Mouse (Mus musculus) regulatory T cell (primary cell): ENCODE measurements around the gene Tm4sf20.

Experiments
- in situ Hi-C: fragments of 300-600 bp; cut with MboI, MseI; formaldehyde crosslinking; loops from one replicate; pipeline ENCODE4 v1.15.1; 2025; ENCODE audit warnings: high pct_unique_total_duplicates

The Tm4sf20 gene

GRCm38 (mm10) chr1:82768269-82768668, at the start of gene Tm4sf20:
Gene Tm4sf20 (minus strand): TSS chr1:82768461.
- in situ Hi-C loops, result loop anchor here (25.0 kb wide), 2 partner anchors 944 to 1244 kb away; no protein-coding TSS in a partner anchor

DNA sequence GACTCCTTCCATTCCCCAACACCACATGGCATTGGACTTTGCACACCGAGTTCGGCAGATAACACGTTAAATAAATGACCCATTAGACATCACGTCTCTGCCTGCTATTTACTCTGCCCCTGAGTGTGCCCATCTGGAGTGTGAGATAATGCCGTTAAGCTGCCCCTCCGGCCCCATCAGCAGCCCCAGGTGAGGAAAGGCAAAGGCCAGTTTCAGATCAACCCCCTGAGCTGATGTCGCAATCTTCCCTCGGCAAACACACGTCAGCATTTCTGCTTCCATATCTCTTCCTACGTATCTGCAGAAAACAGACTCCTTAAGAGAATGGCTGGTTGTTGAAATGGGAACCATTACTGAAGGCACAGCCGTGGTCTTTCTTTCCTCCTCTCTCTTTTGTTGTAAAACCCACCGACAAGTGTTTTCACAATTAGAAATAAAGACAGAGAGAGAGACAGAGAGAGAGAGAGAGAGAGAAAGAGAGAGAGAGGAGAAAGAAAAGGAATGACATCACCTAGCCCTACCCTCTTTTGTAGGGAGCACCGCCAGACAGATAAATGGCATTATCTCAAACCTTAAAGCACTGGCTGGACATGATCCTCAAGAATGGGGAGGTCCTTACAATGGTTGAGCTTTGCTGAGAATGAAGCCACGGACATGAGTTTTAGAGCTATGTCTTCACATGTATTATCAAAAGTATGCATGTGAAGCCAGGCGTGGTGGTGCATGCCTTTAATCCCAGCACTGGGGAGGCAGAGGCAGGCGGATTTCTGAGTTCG, 47.9 kb upstream of the Tm4sf20 start:
- in situ Hi-C loops, result no loop called here

- in situ Hi-C loops, result no loop called here
Measured at GRCm38 (mm10) chr1:82811766-82812165, 43.5 kb upstream of the Tm4sf20 start.

GRCm38 (mm10) chr1:82808564-82808963, 40.3 kb upstream of the Tm4sf20 start:
- in situ Hi-C loops, result no loop called here

DNA sequence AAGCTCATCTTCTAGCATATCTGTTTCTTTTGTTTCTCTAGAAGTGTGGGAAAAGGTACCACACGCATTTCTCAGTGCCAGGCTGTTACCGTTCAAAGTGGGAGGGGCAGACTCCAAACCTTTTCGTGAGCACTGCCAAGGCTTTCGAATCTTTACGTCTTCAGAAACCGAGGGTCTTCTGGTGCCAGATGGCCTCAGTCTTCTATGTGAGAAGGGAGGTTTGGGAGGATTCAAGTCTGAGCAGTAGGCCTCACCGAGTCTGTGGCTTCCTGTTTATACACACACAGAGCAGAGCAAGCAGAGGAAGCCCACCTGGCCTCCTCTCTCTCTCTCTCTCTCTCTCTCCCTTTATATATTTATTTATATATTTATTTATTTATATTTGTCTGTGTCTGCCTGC, 38.9 kb upstream of the Tm4sf20 start:
- in situ Hi-C loops, result no loop called here

- in situ Hi-C loops, result no loop called here
Measured at GRCm38 (mm10) chr1:82806391-82806790, 38.1 kb upstream of the Tm4sf20 start.

GRCm38 (mm10) chr1:82804059-82804458, 35.8 kb upstream of the Tm4sf20 start:
- in situ Hi-C loops, result no loop called here

GRCm38 (mm10) chr1:82803608-82804007, 35.3 kb upstream of the Tm4sf20 start:
- in situ Hi-C loops, result no loop called here

DNA sequence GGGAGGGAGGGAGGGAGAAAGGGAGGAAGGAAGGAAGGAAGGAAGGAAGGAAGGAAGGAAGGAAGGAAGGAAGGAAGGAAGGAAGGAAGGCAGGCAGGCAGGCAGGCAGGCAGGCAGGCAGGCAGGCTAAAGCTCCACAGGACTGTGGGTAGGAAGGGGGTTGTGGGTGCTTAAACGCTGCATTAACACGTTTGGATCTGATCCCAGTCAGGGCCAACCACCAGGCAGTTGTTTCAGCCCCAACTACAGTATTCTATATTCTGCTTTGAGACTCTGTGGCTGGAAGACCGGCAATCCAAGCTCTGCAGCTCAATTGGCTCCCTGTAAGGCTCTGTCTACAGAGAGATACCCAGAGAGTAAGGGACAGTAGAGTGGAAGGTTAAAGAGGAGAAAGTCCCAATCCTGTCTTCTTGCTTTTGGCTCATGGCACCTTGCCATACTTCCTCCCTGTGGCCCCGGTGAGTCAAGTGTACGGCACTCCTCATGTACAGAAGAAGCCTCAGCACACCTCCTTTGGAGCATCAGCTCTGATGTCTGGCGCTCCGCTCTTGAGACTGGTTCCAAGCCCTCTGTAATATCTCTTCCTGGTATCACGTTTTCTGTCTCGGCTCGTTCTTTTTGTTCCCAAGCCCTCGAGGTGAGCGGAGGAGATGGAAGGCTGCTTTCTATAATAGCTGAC, 33.0 kb upstream of the Tm4sf20 start:
- in situ Hi-C loops, result no loop called here

- in situ Hi-C loops, result no loop called here
Measured at GRCm38 (mm10) chr1:82798922-82799321, 30.7 kb upstream of the Tm4sf20 start.

DNA sequence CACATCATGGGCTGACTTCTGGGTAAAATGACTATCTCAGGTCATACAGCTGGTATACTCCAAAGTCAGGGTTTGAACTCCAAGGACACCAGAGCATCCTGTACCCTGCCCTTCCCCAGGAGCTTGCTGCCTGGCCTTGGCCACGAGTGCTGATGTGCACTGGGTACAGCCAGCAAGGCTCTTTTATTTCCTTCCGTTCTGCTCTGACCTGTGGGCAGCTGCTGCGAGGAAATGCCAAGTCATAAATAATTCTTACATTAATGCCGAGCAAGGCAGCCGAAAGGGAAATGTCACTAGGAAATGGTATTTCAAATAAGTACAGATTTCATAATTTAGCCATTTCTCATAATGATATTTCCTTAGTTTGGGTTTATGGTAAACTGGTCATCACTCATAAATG, 30.0 kb upstream of the Tm4sf20 start:
- in situ Hi-C loops, result no loop called here

DNA sequence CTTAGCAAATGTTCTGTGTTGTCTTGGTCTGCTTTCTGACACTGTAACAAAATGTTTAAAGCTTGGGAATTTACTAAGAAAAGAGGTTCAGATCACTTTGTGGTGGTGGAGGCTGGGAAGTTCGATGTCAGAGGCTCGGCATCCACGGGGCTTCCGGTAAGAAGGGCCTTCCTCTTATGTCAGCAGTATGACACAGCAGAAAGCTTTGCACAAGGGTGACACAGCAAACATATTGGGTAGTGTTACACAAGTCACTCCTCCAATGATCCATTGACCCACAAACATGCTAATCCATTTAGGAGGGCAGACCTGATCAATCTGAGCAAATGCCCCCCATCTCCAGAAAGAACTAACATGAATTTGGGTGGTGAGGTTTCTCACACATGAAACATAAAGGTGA, 28.8 kb upstream of the Tm4sf20 start:
- in situ Hi-C loops, result no loop called here

DNA sequence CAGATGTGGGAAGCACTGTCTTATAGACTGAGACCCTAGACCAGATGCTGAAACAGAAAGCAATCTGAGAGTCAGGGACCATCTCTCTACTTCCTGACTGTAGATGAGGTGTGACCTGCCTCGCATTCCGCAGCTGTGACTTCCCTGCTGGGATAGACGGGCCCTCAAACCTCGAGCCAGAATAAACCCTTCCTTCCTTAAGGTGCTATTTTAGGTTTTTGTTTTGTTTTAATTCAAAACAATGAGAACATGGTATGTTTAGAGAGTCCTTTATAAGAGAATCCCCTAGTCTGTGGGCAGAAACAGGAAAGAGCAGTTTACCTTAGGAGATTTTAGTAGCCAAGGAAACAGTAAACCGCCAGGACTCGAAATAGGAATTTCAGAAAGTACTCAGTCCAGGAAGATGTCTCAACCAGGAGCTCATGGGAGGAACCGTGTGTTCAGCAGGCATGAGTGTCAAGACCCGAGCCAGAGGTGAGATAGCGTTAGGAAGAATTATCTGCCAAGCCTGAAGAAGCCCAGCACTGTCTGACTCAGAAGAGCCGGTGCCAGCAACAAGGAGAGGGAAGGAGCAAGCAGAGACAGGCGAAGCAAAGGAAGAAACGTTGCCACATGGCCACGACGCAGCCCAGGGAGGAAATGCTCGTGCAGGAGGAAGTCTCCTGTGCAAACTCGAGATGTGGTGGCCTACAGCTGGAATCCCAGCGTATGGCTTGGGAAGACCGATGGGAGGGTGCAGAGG, 27.6 kb upstream of the Tm4sf20 start:
- in situ Hi-C loops, result no loop called here

- in situ Hi-C loops, result no loop called here
Measured at GRCm38 (mm10) chr1:82795211-82795610, 26.9 kb upstream of the Tm4sf20 start.

DNA sequence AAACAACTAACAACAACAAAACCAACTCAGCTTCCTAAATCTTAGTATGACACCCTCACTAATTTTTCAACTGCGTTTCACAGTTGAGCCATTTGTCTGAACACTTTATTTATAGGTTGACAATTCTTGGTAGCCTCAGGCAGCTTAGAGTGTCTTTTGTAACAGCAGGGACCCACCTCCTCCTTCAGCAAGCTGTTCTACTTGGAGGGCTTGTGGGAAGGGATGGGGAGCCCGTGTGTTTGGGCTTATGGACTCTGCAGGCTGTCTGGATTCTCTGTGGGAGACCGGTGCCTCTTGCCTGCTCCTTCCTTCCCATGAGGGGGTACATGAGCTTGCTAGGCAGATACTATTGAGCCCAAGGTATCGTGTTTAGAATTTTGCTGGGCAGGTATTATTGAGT, 25.7 kb upstream of the Tm4sf20 start:
- in situ Hi-C loops, result loop anchor here (5.0 kb wide), 1 partner anchor 38 kb away; no protein-coding TSS in a partner anchor

DNA sequence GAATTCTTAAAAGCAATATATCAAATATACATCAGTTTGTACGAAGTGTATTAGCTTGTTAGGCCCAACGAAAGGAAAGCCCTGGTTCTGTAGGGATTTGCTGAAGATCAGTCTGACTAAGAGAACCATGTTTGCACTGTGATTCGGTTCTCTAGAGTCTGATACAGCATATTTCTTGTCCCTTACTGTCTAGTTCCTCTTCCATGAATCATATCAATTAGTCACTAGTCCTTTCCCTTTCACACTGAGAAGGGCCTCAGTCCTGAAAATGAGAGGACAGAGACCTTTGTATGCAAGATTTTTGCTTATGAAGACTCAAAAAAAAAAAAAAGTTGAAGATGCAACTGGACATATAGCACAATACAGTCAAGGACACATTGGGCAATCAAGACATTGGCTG, 24.8 kb upstream of the Tm4sf20 start:
- in situ Hi-C loops, result loop anchor here (5.0 kb wide), 1 partner anchor 39 kb away; no protein-coding TSS in a partner anchor

- in situ Hi-C loops, result loop anchor here (5.0 kb wide), 1 partner anchor 40 kb away; no protein-coding TSS in a partner anchor
Measured at GRCm38 (mm10) chr1:82792238-82792637, 24.0 kb upstream of the Tm4sf20 start.

- in situ Hi-C loops, result loop anchor here (5.0 kb wide), 1 partner anchor 41 kb away; no protein-coding TSS in a partner anchor
Measured at GRCm38 (mm10) chr1:82791105-82791504, 22.8 kb upstream of the Tm4sf20 start.

DNA sequence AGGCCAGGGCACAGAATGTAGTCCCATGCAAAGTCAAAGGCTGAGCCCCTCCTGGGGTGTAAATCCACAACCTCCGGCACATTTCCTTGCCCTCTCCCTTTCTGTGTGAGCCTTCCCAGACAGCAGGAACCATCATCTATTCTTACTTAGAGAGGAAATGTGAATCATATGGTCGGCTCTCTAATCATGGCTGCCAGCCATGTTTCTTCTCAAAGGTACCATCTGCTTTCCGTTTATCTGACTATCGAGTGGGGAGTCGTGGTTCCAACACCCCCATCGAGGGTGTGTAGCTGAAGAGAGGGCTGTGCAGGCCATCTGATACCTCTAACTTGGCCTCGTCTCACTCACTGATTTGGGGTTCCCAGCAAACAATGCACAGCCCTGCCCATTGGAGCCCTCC, 19.8 kb upstream of the Tm4sf20 start:
- in situ Hi-C loops, result loop anchor here (5.0 kb wide), 1 partner anchor 199 kb away; no protein-coding TSS in a partner anchor

DNA sequence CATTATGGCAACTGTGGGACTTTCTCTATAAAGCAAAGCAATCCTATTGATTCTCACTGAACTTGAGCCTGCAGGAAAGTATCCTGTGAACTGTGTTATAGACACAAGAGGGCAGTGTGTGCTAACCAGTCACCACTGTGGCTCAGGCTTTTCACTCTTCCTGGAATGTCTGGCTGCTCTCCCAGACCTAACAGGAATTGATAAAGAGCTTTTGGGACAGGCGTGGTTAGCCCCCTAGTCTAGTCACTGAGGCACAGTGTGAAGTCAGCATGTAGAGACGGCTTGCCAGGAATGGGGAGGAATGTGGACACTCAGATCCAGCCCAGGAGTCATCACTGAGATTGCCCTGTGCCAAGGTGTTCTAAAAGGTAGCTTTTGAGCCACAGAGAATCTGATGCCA, 19.2 kb upstream of the Tm4sf20 start:
- in situ Hi-C loops, result loop anchor here (5.0 kb wide), 1 partner anchor 200 kb away; no protein-coding TSS in a partner anchor

- in situ Hi-C loops, result loop anchor here (5.0 kb wide), 1 partner anchor 202 kb away; no protein-coding TSS in a partner anchor
Measured at GRCm38 (mm10) chr1:82785546-82785945, 17.3 kb upstream of the Tm4sf20 start.

GRCm38 (mm10) chr1:82783559-82783958, 15.3 kb upstream of the Tm4sf20 start:
- in situ Hi-C loops, result no loop called here
